ENCODE assay signal across 14 mouse cellular contexts in genomic region chr17:31223835-31224234, GRCm38 (mm10). TPM values are rescaled to one million over a fixed set of nuclear protein-coding genes. Genes with fewer than 3 reads are reported as not detected.
DNase-seq lines count a peak whose midpoint lies in the region; ATAC-seq and TF ChIP-seq lines count a peak whose summit lies in the region.
"Had no signal": no experiment of that assay in that cellular context is flagged by ENCODE, and none has a peak within 500 bp of the region (broad histone marks: within the 10 kb centered on the region; RNA-seq: fewer than 3 reads in every experiment).

No protein-coding gene starts in this region.

- no peaks in the 10 kb centered on the region for H3K9me3 ChIP-seq in lung, embryonic 14.5 days (ENCODE audit: low read depth, low read length)
- H3K9me3 ChIP-seq in midbrain, embryonic 16.5 days (replicated peaks; ENCODE audit: control insufficient read depth, low read length, poor library complexity, severe bottlenecking), result no peaks in the 10 kb centered on the region
- no peaks in the 10 kb centered on the region for H3K9me3 ChIP-seq in midbrain, postnatal 0 days (ENCODE audit: low read length)
- H3K9me3 ChIP-seq: limb, embryonic 12.5 days; neural tube, embryonic 12.5 days had no signal

- H3K4me1 ChIP-seq in lung, embryonic 14.5 days (ENCODE audit: insufficient read depth), result peaks cover 11% of the 10 kb centered on the region; the same call in 1 of the 2 replicates
- no peaks in the 10 kb centered on the region for H3K4me1 ChIP-seq in midbrain, embryonic 16.5 days (ENCODE audit: control insufficient read depth, insufficient read depth, low read length)
- H3K4me1 ChIP-seq in midbrain, postnatal 0 days (ENCODE audit: insufficient read depth, low read length), result no peaks in the 10 kb centered on the region
- H3K4me1 ChIP-seq: neural tube, embryonic 12.5 days had no signal

- H3K9ac ChIP-seq in lung, embryonic 14.5 days, result no peak overlapping the region
- H3K9ac ChIP-seq in midbrain, embryonic 16.5 days (ENCODE audit: low read depth, low read length), result no peak overlapping the region
- H3K9ac ChIP-seq in midbrain, postnatal 0 days (replicated peaks; ENCODE audit: low read length, poor library complexity, severe bottlenecking), result no peak overlapping the region
- H3K9ac ChIP-seq: limb, embryonic 12.5 days; neural tube, embryonic 12.5 days had no signal

- no peaks in the 10 kb centered on the region for H3K36me3 ChIP-seq in lung, embryonic 14.5 days (ENCODE audit: insufficient read depth)
- no peaks in the 10 kb centered on the region for H3K36me3 ChIP-seq in midbrain, embryonic 16.5 days (ENCODE audit: control insufficient read depth, insufficient read depth, low read length)
- no peaks in the 10 kb centered on the region for H3K36me3 ChIP-seq in midbrain, postnatal 0 days (ENCODE audit: insufficient read depth, low read length)
- H3K36me3 ChIP-seq: limb, embryonic 12.5 days; neural tube, embryonic 12.5 days had no signal

- no peaks in the 10 kb centered on the region for H3K27me3 ChIP-seq in lung, embryonic 14.5 days (ENCODE audit: insufficient read depth, low read length)
- no peaks in the 10 kb centered on the region for H3K27me3 ChIP-seq in midbrain, embryonic 16.5 days (ENCODE audit: control insufficient read depth, insufficient read depth, low read depth, low read length)
- H3K27me3 ChIP-seq in midbrain, postnatal 0 days (ENCODE audit: insufficient read depth, low read length), result no peaks in the 10 kb centered on the region
- H3K27me3 ChIP-seq: neural tube, embryonic 12.5 days had no signal

- ATAC-seq in lung, embryonic 14.5 days (ENCODE audit: insufficient read depth), result no peak
- ATAC-seq in hematopoietic stem cell, adult 5-6 weeks (replicated peaks in 1 of 2; ENCODE audit: insufficient read depth in 1 of 2, low FRiP score in 2 of 2, low TSS enrichment in 1 of 2, low read depth in 1 of 2, poor library complexity in 2 of 2, severe bottlenecking in 2 of 2), result peak; percentile 87 to 90
- ATAC-seq in megakaryocyte, adult 5-6 weeks (ENCODE audit: poor library complexity, severe bottlenecking), result peak; percentile 56
- no peak for ATAC-seq in midbrain, embryonic 16.5 days
- ATAC-seq in midbrain, postnatal 0 days (ENCODE audit: low FRiP score), result no peak

- no peak overlapping the region for H3K4me2 ChIP-seq in lung, embryonic 14.5 days
- H3K4me2 ChIP-seq in midbrain, embryonic 16.5 days (ENCODE audit: low read length), result no peak overlapping the region
- H3K4me2 ChIP-seq in midbrain, postnatal 0 days (ENCODE audit: low read depth, low read length, poor library complexity, severe bottlenecking), result no peak overlapping the region
- H3K4me2 ChIP-seq: limb, embryonic 12.5 days; neural tube, embryonic 12.5 days had no signal

- H3K27ac ChIP-seq in lung, embryonic 14.5 days (ENCODE audit: low read depth), result no peak overlapping the region
- no peak overlapping the region for H3K27ac ChIP-seq in midbrain, embryonic 16.5 days (ENCODE audit: low read length)
- no peak overlapping the region for H3K27ac ChIP-seq in midbrain, postnatal 0 days (ENCODE audit: low read depth, low read length)
- H3K27ac ChIP-seq: limb, embryonic 12.5 days; neural tube, embryonic 12.5 days had no signal

- DNase-seq in lung, embryonic 14.5 days, result peak; percentile 44
- DNase-seq in lung, postnatal 14 days, result no peak
- DNase-seq in thymus, postnatal 4 days, result peak; percentile 59
- no peak for DNase-seq in retina, postnatal 1 day
- no peak for DNase-seq in midbrain, postnatal 0 days (ENCODE audit: low spot score)
- DNase-seq: gastrocnemius, postnatal 10 days; heart, postnatal 36 days had no signal

- no peak for TF ChIP-seq CTCF in lung, embryonic 14.5 days (IDR thresholded peaks at IDR 0.05; ENCODE audit: low read depth)
- no peak for TF ChIP-seq CTCF in midbrain, postnatal 0 days (IDR thresholded peaks at IDR 0.05)

- no peak overlapping the region for H3K4me3 ChIP-seq in lung, embryonic 14.5 days (ENCODE audit: low read depth, low read length)
- no peak overlapping the region for H3K4me3 ChIP-seq in midbrain, embryonic 16.5 days (ENCODE audit: low read depth, low read length)
- no peak overlapping the region for H3K4me3 ChIP-seq in midbrain, postnatal 0 days (ENCODE audit: low read depth, low read length)
- H3K4me3 ChIP-seq: limb, embryonic 12.5 days; neural tube, embryonic 12.5 days had no signal

- 57% methylated on average over 7 of the region's 7 CpGs for WGBS in lung, embryonic 14.5 days
- 89% methylated on average over 7 of the region's 7 CpGs for WGBS in midbrain, embryonic 16.5 days
- WGBS in midbrain, postnatal 0 days, result 77% methylated on average over 7 of the region's 7 CpGs

RNA-seq across cellular contexts. Expression of gene Ubash3a, which starts 16.2 kb away (rescaled TPM):
- 0.26 and 0.64 TPM in 2 replicates for polyA plus RNA-seq in lung, embryonic 14.5 days (2014; fragmentation: Nextera tagmentation; extraction: Ambion mirVana)
- total RNA-seq in hematopoietic stem cell, adult 5-6 weeks (2017), result 24.5 and 39.6 TPM in 2 replicates
- 2.6 and 6.2 TPM in 2 replicates for total RNA-seq in megakaryocyte, adult 5-6 weeks (2015)
- 3.9 and 5.0 TPM in 2 replicates for total RNA-seq in megakaryocyte, adult 5-6 weeks (2017)
- polyA plus RNA-seq in midbrain, embryonic 16.5 days (2015; fragmentation: Nextera tagmentation; extraction: Ambion mirVana), result not detected in 2 replicates
- total RNA-seq in midbrain, postnatal 0 days (2014; rRNA removed), result not detected in 2 replicates
- 0.20 TPM in 1 of 2 replicates, not detected in the other for polyA plus RNA-seq in midbrain, postnatal 0 days (2015; fragmentation: Nextera tagmentation; extraction: Ambion mirVana)
- total RNA-seq: gastrocnemius, postnatal 10 days; heart, postnatal 36 days had no signal

RNA-seq across cellular contexts. Expression of gene Tmprss3, which starts 25.1 kb away (rescaled TPM):
- polyA plus RNA-seq in lung, embryonic 14.5 days (2014; fragmentation: Nextera tagmentation; extraction: Ambion mirVana), result not detected in 2 replicates
- 6.0 and 6.4 TPM in 2 replicates for total RNA-seq in hematopoietic stem cell, adult 5-6 weeks (2017)
- 0.23 and 0.56 TPM in 2 replicates for total RNA-seq in megakaryocyte, adult 5-6 weeks (2015)
- total RNA-seq in megakaryocyte, adult 5-6 weeks (2017), result 0.16 and 0.26 TPM in 2 replicates
- polyA plus RNA-seq in midbrain, embryonic 16.5 days (2015; fragmentation: Nextera tagmentation; extraction: Ambion mirVana), result not detected in 2 replicates
- 0.16 TPM in 1 of 2 replicates, not detected in the other for total RNA-seq in midbrain, postnatal 0 days (2014; rRNA removed)
- polyA plus RNA-seq in midbrain, postnatal 0 days (2015; fragmentation: Nextera tagmentation; extraction: Ambion mirVana), result 0.10 and 0.27 TPM in 2 replicates
- total RNA-seq: heart, postnatal 36 days had no signal
- polyA plus RNA-seq: kidney, embryonic 16.5 days; limb, embryonic 12.5 days; neural tube, embryonic 12.5 days had no signal

RNA-seq across cellular contexts. Expression of gene Rsph1, which starts 53.3 kb away (rescaled TPM):
- polyA plus RNA-seq in lung, embryonic 14.5 days (2014; fragmentation: Nextera tagmentation; extraction: Ambion mirVana), result 0.78 and 0.86 TPM in 2 replicates
- total RNA-seq in hematopoietic stem cell, adult 5-6 weeks (2017), result 0.69 and 2.9 TPM in 2 replicates
- total RNA-seq in megakaryocyte, adult 5-6 weeks (2015), result 0.36 TPM in 2 replicates
- 0.66 and 1.1 TPM in 2 replicates for total RNA-seq in megakaryocyte, adult 5-6 weeks (2017)
- 6.4 and 8.6 TPM in 2 replicates for polyA plus RNA-seq in midbrain, embryonic 16.5 days (2015; fragmentation: Nextera tagmentation; extraction: Ambion mirVana)
- 2.8 and 3.5 TPM in 2 replicates for total RNA-seq in midbrain, postnatal 0 days (2014; rRNA removed)
- polyA plus RNA-seq in midbrain, postnatal 0 days (2015; fragmentation: Nextera tagmentation; extraction: Ambion mirVana), result 6.0 and 8.5 TPM in 2 replicates

RNA-seq across cellular contexts. Expression of gene Tff1, which starts 58.8 kb away (rescaled TPM):
- polyA plus RNA-seq in lung, embryonic 14.5 days (2014; fragmentation: Nextera tagmentation; extraction: Ambion mirVana), result not detected in 2 replicates
- not detected in 2 replicates for total RNA-seq in hematopoietic stem cell, adult 5-6 weeks (2017)
- not detected in 2 replicates for total RNA-seq in megakaryocyte, adult 5-6 weeks (2015)
- not detected in 2 replicates for total RNA-seq in megakaryocyte, adult 5-6 weeks (2017)
- not detected in 2 replicates for polyA plus RNA-seq in midbrain, embryonic 16.5 days (2015; fragmentation: Nextera tagmentation; extraction: Ambion mirVana)
- total RNA-seq in midbrain, postnatal 0 days (2014; rRNA removed), result not detected in 2 replicates
- polyA plus RNA-seq in midbrain, postnatal 0 days (2015; fragmentation: Nextera tagmentation; extraction: Ambion mirVana), result not detected in 2 replicates
- total RNA-seq: ES-E14; gastrocnemius, postnatal 10 days; heart, postnatal 36 days had no signal
- polyA plus RNA-seq: kidney, embryonic 16.5 days; limb, embryonic 12.5 days; neural tube, embryonic 12.5 days had no signal

Comparison
In these comparisons a context has a peak if more than half of its experiments do, and no peak if none do; other contexts are left out.
1. DNase-seq: peak in lung, embryonic 14.5 days (single experiment) and thymus, postnatal 4 days (single experiment); none in lung, postnatal 14 days (single experiment), retina, postnatal 1 day (single experiment) and midbrain, postnatal 0 days (single experiment).
2. ATAC-seq: peak in hematopoietic stem cell, adult 5-6 weeks (2 of 2) and megakaryocyte, adult 5-6 weeks (single experiment); none in lung, embryonic 14.5 days (single experiment), midbrain, embryonic 16.5 days (single experiment) and midbrain, postnatal 0 days (single experiment).